Mouse (Mus musculus) thymus, adult 2 months (tissue): Measurements from ENCODE around the gene Gramd4. TPM values are rescaled to one million over a fixed set of nuclear protein-coding genes. Genes with fewer than 3 reads are reported as not detected.

Source experiments
- DNase-seq: peaks from one replicate; pipeline ENCODE4 v3.0.0; 2021
- H3K27ac ChIP-seq: fragments of 200-500 bp; 2 replicates; pipeline ENCODE4 v1.5.1; 2012; ENCODE audit warnings: low read length, control low read depth; ENCODE audit not compliant: control insufficient read depth, insufficient read depth
- H3K27me3 ChIP-seq: fragments of 200-500 bp; 2 replicates; pipeline ENCODE4 v1.6.1; 2012; ENCODE audit warnings: mild to moderate bottlenecking, low read length, moderate library complexity, mixed read lengths; ENCODE audit not compliant: control insufficient read depth, insufficient read depth
- H3K36me3 ChIP-seq: fragments of 200-500 bp; 2 replicates; pipeline ENCODE4 v1.6.1; 2012; ENCODE audit warnings: mild to moderate bottlenecking, low read length, moderate library complexity; ENCODE audit not compliant: control insufficient read depth, insufficient read depth
- H3K4me1 ChIP-seq: fragments of 200-500 bp; replicated peaks from 2 replicates; pipeline ENCODE4 v1.6.1; 2012; ENCODE audit warnings: low read length; ENCODE audit not compliant: control insufficient read depth, insufficient read depth
- H3K4me3 ChIP-seq: fragments of 200-500 bp; 2 replicates; pipeline ENCODE4 v1.5.1; 2012; ENCODE audit warnings: mild to moderate bottlenecking, low read length, control low read depth, moderate library complexity; ENCODE audit not compliant: control insufficient read depth, insufficient read depth
- CTCF ChIP-seq: fragments of 200-500 bp; IDR thresholded peaks from 2 replicates; pipeline ENCODE4 v1.5.1; 2012; ENCODE audit warnings: mild to moderate bottlenecking, control low read depth, low read length, moderate library complexity, borderline replicate concordance; ENCODE audit not compliant: control insufficient read depth, poor library complexity, insufficient read depth; ENCODE audit errors: extremely low read depth
- POLR2A ChIP-seq: fragments of 200-500 bp; IDR thresholded peaks from 2 replicates; pipeline ENCODE4 v1.6.1; 2012; ENCODE audit warnings: mild to moderate bottlenecking, low read length, control low read depth, moderate library complexity; ENCODE audit not compliant: control insufficient read depth, poor library complexity, insufficient read depth; ENCODE audit errors: extremely low read depth
- WGBS: fragments of 180-500 bp; shearing (Covaris S2); methylation state at CpG from one replicate; pipeline ENCODE4 v1.1.7; 2018; 5-methylcytosine and 5-hydroxymethylcytosine counted together
- polyA plus RNA-seq: library from polyadenylated mRNA; depleted of rRNA; stranded (reverse); fragments of >200 nt; gene quantifications from 2 replicates; pipeline ENCODE4 v1.2.3, GENCODE M21; 2012

Gramd4 gene
- polyA plus RNA-seq, 1 experiment = 37.1 TPM

- 95% methylated on average over 9 of the region's 9 CpGs for WGBS
- TF ChIP-seq POLR2A = no peak
- TF ChIP-seq CTCF = no peak
- H3K36me3 ChIP-seq = no peaks in the 10 kb centered on the region
- no peak overlapping the region for H3K4me3 ChIP-seq
- H3K4me1 ChIP-seq = no peaks in the 10 kb centered on the region
- no peaks in the 10 kb centered on the region for H3K27me3 ChIP-seq
- no peak overlapping the region for H3K27ac ChIP-seq
- no peak for DNase-seq
Measured at GRCm38 (mm10) chr15:86101585-86101984, 44.1 kb downstream of the Gramd4 start.

DNA sequence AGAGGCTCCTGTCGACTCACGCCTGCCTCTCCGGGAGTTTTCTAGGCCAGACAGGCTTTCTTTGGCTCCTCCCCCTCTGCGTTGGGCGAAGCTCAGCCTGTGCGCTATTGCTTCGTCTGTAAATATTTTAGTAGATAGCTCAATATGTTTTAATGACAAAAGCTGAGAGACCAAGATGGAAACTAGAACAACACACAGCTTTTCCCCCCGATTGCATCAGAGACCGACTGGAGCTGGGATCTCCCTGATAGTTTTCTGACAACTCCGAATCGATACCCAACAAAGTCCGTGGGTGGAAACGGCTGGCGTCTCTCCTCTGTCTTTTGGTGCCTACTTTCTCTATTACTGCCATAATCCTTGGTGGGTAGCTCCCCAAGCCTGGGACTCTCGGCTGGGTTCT, 44.8 kb downstream of the Gramd4 start:
- no peaks in the 10 kb centered on the region for H3K36me3 ChIP-seq
- H3K4me3 ChIP-seq = no peak overlapping the region
- TF ChIP-seq POLR2A = no peak
- no peak for TF ChIP-seq CTCF
- H3K27ac ChIP-seq = no peak overlapping the region
- H3K4me1 ChIP-seq = no peaks in the 10 kb centered on the region
- no peaks in the 10 kb centered on the region for H3K27me3 ChIP-seq
- DNase-seq = no peak
- WGBS = 98% methylated on average over 15 of the region's 15 CpGs

GRCm38 (mm10) chr15:86104401-86105344, 47.2 kb downstream of the Gramd4 start:
- TF ChIP-seq CTCF (no peak), POLR2A (no peak)
- DNase-seq = no peak
- H3K36me3 ChIP-seq = no peaks in the 10 kb centered on the region

DNA sequence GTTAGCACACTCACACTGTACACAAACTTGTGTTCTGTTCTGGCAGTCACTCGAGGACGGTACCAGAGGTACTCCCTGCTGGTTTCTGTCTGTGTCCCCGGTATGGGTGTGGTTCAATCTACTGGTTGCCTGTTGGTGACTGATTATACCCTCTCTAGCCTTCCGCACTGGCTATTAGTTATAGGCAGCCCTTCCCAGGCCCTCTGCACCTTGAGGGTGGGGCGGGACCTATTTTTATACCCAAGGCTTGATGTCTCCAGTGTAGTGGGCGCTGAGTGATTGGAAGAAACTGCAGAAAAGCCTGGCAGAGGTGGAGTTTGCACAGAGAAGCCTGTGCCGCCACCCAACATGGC, 47.8 kb downstream of the Gramd4 start:
- Histone ChIP-seq H3K27ac (no peak overlapping the region), H3K4me3 (no peak overlapping the region), H3K36me3 (no peaks in the 10 kb centered on the region), H3K4me1 (peaks cover 5% of the 10 kb centered on the region), H3K27me3 (no peaks in the 10 kb centered on the region)
- no peak for DNase-seq
- WGBS = 96% methylated on average over 7 of the region's 7 CpGs
- TF ChIP-seq POLR2A (no peak), CTCF (no peak)

More at GRCm38 (mm10) chr15:86104401-86105344, 47.2 kb downstream of the Gramd4 start:
- WGBS = 97% methylated on average over 19 of the region's 19 CpGs
- no peak overlapping the region for H3K27ac ChIP-seq
- no peaks in the 10 kb centered on the region for H3K27me3 ChIP-seq
- H3K4me3 ChIP-seq = no peak overlapping the region
- H3K4me1 ChIP-seq = no peaks in the 10 kb centered on the region

DNA sequence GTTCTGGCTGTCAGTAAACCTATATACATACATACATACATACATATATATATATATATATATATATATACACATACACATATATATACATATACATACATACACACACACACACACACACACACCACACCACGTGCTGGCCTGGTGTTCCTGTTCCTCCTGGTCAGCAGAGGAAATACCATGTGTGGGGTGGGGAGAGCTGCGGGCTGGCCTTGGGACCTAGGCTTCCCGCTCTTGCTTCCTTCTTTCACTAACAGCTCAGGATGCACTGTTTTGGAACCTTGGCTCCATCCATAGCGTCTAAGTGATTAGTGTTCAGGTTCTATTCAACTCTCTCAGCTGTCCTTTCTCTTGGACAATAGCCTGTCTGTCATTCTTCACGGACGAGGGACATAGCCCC, 48.3 kb downstream of the Gramd4 start:
- H3K27me3 ChIP-seq = no peaks in the 10 kb centered on the region
- H3K36me3 ChIP-seq = no peaks in the 10 kb centered on the region
- TF ChIP-seq POLR2A = no peak
- no peak for TF ChIP-seq CTCF
- peaks cover 10% of the 10 kb centered on the region for H3K4me1 ChIP-seq
- DNase-seq = no peak
- WGBS = 95% methylated on average over 6 of the region's 6 CpGs
- no peak overlapping the region for H3K27ac ChIP-seq
- no peak overlapping the region for H3K4me3 ChIP-seq

DNA sequence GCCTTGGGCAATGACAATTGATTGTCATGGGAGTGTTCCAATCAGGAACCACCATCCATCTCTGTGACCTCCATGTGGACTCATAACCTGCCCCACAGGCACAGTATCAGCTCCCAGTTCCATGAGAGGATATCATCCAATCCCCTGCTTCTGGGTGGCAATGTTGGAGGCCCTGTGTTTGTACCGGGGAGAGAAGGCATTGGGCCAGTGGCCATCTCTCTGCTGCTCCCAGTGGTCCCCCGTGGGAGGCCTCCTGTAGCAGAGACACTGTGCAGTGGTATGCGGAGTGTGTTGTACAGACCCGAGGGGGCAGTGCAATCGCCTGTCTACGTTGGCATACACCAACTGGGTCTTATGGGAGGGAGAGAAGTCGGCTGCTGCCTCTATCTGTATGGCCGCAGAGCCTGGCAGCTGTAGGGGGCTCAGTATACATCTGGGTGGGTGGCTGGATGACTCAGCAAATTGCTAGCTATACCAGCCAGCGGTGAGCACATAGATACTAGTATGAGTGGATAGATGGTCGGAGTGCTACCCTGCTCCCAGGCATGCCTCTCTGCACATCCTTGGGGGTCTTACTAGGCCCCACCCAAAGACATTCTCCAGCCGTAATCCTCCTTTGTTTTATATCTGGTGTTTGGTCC, 50.5 kb downstream of the Gramd4 start:
- Histone ChIP-seq H3K4me3 (no peak overlapping the region), H3K36me3 (no peaks in the 10 kb centered on the region), H3K27me3 (no peaks in the 10 kb centered on the region), H3K27ac (no peak overlapping the region), H3K4me1 (peaks cover 23% of the 10 kb centered on the region)
- no peak for TF ChIP-seq CTCF
- no peak for TF ChIP-seq POLR2A
- DNase-seq = no peak
- WGBS = 94% methylated on average over 11 of the region's 11 CpGs
